Mouse (Mus musculus) C2C12 (cell line): ENCODE measurements around the gene Nuak2.

ENCODE experiments used
- CEBPB ChIP-seq: IDR thresholded peaks from one replicate; pipeline ENCODE4 v1.6.1; 2011; ENCODE audit warnings: low read depth, mild to moderate bottlenecking, control low read depth, moderate library complexity
- CTCF ChIP-seq: IDR thresholded peaks from one replicate; pipeline ENCODE4 v1.5.1; 2011; ENCODE audit not compliant: control insufficient read depth, insufficient read depth, insufficient read length
- FOSL1 ChIP-seq: IDR thresholded peaks from one replicate; pipeline ENCODE4 v1.8.0; 2011; ENCODE audit warnings: mild to moderate bottlenecking, low read length; ENCODE audit not compliant: poor library complexity, insufficient read depth, severe bottlenecking
- MYOG ChIP-seq: IDR thresholded peaks from one replicate; pipeline ENCODE4 v1.6.1; 2011; ENCODE audit not compliant: control insufficient read depth, insufficient read length; ENCODE audit errors: extremely low read depth

GRCm38 (mm10) chr1:132371298-132372081 is 55.6 kb downstream of the Nuak2 start:
- TF ChIP-seq CTCF (no peak), MYOG (no peak), FOSL1 (no peak), CEBPB (no peak)
